Mouse (Mus musculus) heart, postnatal 0 days (tissue): ENCODE data around the gene Reep3.

Experiments
- CTCF ChIP-seq: IDR thresholded peaks from 2 replicates; pipeline ENCODE4 v1.5.1; 2016; ENCODE audit warnings: antibody characterized with exemption, control low read depth, low read depth
- EP300 ChIP-seq: IDR thresholded peaks from 2 replicates; pipeline ENCODE4 v1.6.1; 2016; ENCODE audit warnings: antibody characterized with exemption, low read depth

DNA sequence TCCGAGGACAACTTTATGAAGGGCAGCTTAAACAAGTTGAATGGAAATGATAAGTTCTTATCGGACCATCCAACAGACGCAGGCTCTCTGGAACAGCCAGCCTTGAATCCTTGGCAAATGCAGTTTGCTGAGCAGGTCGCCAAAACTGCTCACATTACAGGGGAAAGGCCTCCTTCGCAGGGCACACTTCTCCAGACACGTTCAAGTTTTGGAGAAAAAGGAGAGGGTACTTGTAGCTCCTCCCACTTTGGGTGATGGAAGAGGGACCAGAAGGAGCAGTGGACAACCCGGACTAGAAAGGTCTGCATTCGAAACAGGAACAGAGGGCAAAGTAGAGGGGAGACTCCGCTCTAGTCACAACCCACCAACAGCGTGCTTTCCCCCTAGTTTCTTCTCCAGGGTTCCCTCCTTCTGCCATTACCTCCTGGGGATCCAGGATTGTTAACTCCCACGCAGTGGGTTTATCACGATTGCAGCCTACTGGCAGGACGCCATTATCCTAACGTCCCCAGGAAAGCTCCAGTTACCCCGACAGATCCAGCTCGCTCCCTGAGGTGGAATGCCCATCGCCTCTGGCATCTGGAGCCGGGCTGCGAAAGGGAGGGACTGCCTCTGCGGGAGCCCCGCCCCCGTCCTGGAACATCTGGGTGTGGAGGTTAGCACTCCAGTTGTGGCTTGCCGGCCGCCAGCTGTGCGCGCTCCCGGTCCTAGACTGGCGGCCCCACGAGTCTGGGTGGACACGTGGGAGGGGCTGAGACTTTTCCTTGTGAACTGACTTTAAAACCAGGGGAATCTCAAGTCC, 94.3 kb downstream of the Reep3 start:
- TF ChIP-seq CTCF (no peak), EP300 (no peak; the same call in 1 of the 2 replicates)
